Mouse (Mus musculus) monocyte, adult 2 months (primary cell): ENCODE measurements around the gene Fam92a.
"Not testable (repeated sequence)": the region's sequence is repeated elsewhere in the genome, so short reads cannot be mapped to it uniquely, and the experiment has no call there.

Experiments used
- DNase-seq, 2 experiments: peaks; one replicate each; pipeline ENCODE4 v3.0.0; 2022; ENCODE audit warnings: low spot score in 2 of 2, low read depth in 1 of 2

Fam92a gene

GRCm38 (mm10) chr4:12171318-12172091 is at the start of gene Fam92a:
Gene Fam92a (minus strand): TSS chr4:12172015.
- no peak for DNase-seq

DNA sequence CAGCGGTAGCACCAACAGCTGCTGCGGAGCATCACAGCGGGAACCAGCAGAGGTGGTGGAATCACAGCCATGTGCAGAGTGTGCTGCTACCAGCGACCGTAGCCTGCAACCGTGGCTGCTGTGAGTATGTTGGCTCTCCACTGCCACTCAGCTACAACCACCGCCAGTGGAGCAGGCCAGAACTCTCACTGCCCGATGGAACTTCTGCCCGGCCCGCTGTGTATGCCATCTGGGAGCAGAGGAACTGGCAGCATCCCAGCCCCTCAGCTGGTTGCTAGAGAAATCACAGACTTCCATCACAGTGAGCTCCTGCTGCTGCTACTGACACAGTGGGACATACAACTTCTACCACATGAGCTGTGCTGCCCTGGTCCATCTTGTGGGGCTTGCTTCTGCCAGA is 7.2 kb upstream of the Fam92a start:
- DNase-seq: no peak

DNA sequence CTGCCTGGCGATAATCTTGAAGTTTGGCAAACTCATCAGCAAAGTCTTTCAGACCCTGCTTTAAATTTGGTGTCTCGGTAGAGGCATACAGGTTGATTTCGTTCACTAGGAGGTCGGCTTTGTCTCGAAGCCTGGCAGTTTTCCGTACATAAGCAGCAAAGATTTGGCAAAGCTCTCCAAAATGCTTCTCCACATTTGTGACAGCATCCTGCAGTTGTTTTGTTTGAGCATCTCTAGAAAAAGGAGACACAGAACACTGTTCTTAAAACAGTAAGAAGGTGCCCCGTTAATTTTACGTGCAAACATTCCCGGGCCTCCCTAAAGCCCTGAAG is 863 bp downstream of the Fam92a start:
- no peak for DNase-seq

DNA sequence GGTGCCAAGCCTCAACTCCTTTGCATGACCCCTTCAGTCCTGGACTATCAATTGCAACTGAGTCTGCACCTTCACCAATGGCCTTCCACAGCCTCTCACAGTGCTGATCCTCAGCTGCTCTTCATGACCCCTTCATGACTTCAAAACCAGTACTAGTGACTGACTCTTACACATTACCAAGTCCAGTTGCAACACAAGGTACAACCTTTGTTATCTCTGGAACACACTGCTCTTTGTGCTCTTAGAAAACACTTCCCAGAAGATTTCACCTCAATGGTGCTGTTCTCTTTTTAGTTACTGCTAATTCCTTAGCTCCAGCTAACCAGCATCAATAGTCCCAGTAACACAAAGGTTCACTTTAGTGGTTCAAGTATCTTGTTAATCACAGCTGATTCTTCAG is 24.2 kb downstream of the Fam92a start:
- DNase-seq: no peak

- DNase-seq: not testable (repeated sequence)
Measured at GRCm38 (mm10) chr4:12141516-12141915, 30.3 kb downstream of the Fam92a start.

- not testable (repeated sequence) for DNase-seq
Measured at GRCm38 (mm10) chr4:12140592-12141062, 31.2 kb downstream of the Fam92a start.

DNA sequence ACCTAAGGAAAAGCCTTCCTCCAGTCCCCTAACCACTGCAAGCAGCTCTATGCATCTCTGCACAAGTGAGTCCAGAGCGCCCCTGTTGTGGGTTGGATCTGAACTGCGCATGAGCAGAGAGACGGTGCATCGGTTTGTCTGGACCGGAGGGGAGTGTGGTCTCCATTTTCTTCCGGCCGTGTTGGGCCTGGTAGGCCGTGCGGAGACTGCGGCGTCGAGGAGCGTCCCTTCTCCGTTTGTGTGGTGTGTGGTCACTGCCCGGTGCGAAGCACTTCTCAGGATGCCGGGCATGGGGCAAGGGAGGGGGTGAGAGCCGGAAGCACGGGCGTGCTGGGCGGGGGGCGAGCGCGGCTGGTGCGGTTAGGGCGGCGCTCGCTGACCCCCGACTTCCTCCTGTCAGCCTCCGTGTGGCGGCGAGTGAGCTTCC is 31.7 kb downstream of the Fam92a start, which contains the start of gene Rbm12b1:
TSS of gene Rbm12b1 (plus strand) at position 124 of the 427 bp plus-strand sequence.
- peak; percentile 18 to 43 for DNase-seq
